Mouse (Mus musculus) MEL (cell line): ENCODE data around the gene Stk36. TPM values are rescaled to one million over a fixed set of nuclear protein-coding genes. Genes with fewer than 3 reads are reported as not detected.
A peak's percentile ranks its signal among the peaks of the same experiment; 100 is the strongest.

Source experiments
- DNase-seq: peaks from one replicate; pipeline ENCODE4 v3.0.0; 2011; ENCODE audit warnings: low read depth, low spot score
- H3K27ac ChIP-seq: 2 replicates; pipeline ENCODE4 v1.5.1; 2012; ENCODE audit warnings: low read depth, mild to moderate bottlenecking, control low read depth, low read length, moderate library complexity; ENCODE audit not compliant: control insufficient read depth
- H3K27me3 ChIP-seq, 2 experiments: fragments of 150-350 bp in 1 of 2; sonication (generic) in 1 of 2; 2 replicates each; pipeline ENCODE4 v1.6.1; 2012; ENCODE audit warnings: low read length in 2 of 2, mild to moderate bottlenecking in 2 of 2, improper control_type of control experiment in 1 of 2, moderate library complexity in 1 of 2; ENCODE audit not compliant: insufficient read depth in 2 of 2, control insufficient read depth in 1 of 2
- H3K36me3 ChIP-seq, 2 experiments: 2 replicates each; pipeline ENCODE4 v1.6.1; 2012 to 2014; ENCODE audit warnings: low read length in 2 of 2, improper control_type of control experiment in 1 of 2, inconsistent platforms in 1 of 2, mild to moderate bottlenecking in 1 of 2; ENCODE audit not compliant: insufficient read depth in 2 of 2, control insufficient read depth in 1 of 2
- H3K4me1 ChIP-seq, 2 experiments: fragments of 150-350 bp in 1 of 2; sonication (generic) in 1 of 2; 2 replicates each; pipeline ENCODE4 v1.6.1; 2012; ENCODE audit warnings: low read length in 2 of 2, improper control_type of control experiment in 1 of 2, mild to moderate bottlenecking in 1 of 2; ENCODE audit not compliant: insufficient read depth in 2 of 2, control insufficient read depth in 1 of 2
- H3K4me3 ChIP-seq, 2 experiments: fragments of 150-350 bp in 1 of 2; sonication (generic) in 1 of 2; 2 replicates each; pipeline ENCODE4 v1.5.1; 2012; ENCODE audit warnings: low read depth in 2 of 2, low read length in 2 of 2, mild to moderate bottlenecking in 2 of 2, moderate library complexity in 2 of 2, control low read depth in 1 of 2, improper control_type of control experiment in 1 of 2; ENCODE audit not compliant: control insufficient read depth in 1 of 2, insufficient read depth in 1 of 2
- H3K79me2 ChIP-seq: 2 replicates; pipeline ENCODE4 v1.6.1; 2012; ENCODE audit warnings: mild to moderate bottlenecking, low read length, moderate library complexity; ENCODE audit not compliant: control insufficient read depth, poor library complexity, insufficient read depth
- H3K9ac ChIP-seq: 2 replicates; pipeline ENCODE4 v1.6.1; 2012; ENCODE audit warnings: low read depth, mild to moderate bottlenecking, control low read depth, low read length, moderate library complexity; ENCODE audit not compliant: control insufficient read depth, poor library complexity, severe bottlenecking
- H3K9me3 ChIP-seq: fragments of 150-350 bp; sonication (generic); replicated peaks from 2 replicates; pipeline ENCODE4 v1.6.1; 2012; ENCODE audit warnings: mild to moderate bottlenecking, low read length, improper control_type of control experiment, moderate library complexity; ENCODE audit not compliant: insufficient read depth
- CHD1 ChIP-seq: IDR thresholded peaks from 2 replicates; pipeline ENCODE4 v1.6.1; 2012; ENCODE audit warnings: low read depth, mild to moderate bottlenecking, inconsistent platforms, low read length, improper control_type of control experiment
- EP300 ChIP-seq, 2 experiments: IDR thresholded peaks; 2 replicates each; pipeline ENCODE4 v1.6.1; 2011; ENCODE audit warnings: improper control_type of control experiment in 2 of 2, low read length in 2 of 2, low read depth in 1 of 2, mild to moderate bottlenecking in 1 of 2
- ETS1 ChIP-seq: IDR thresholded peaks from 2 replicates; pipeline ENCODE4 v1.6.1; 2012; ENCODE audit warnings: low read depth, mild to moderate bottlenecking, inconsistent platforms, low read length, improper control_type of control experiment, moderate library complexity
- GABPA ChIP-seq: IDR thresholded peaks from 2 replicates; pipeline ENCODE4 v1.6.1; 2012; ENCODE audit warnings: low read depth, mild to moderate bottlenecking, inconsistent platforms, low read length, improper control_type of control experiment, moderate library complexity
- GATA1 ChIP-seq: IDR thresholded peaks from 2 replicates; pipeline ENCODE4 v1.6.1; 2011; ENCODE audit warnings: low read depth, low read length, improper control_type of control experiment
- HCFC1 ChIP-seq: IDR thresholded peaks from 2 replicates; pipeline ENCODE4 v1.6.1; 2012; ENCODE audit warnings: low read depth, mild to moderate bottlenecking, inconsistent platforms, low read length, improper control_type of control experiment, moderate library complexity
- MAFK ChIP-seq: IDR thresholded peaks from 2 replicates; pipeline ENCODE4 v1.6.1; 2011; ENCODE audit warnings: low read depth, mild to moderate bottlenecking, low read length, improper control_type of control experiment, borderline replicate concordance
- MAX ChIP-seq: IDR thresholded peaks from 2 replicates; pipeline ENCODE4 v1.6.1; 2011; ENCODE audit warnings: low read length, improper control_type of control experiment
- MXI1 ChIP-seq: IDR thresholded peaks from 2 replicates; pipeline ENCODE4 v1.6.1; 2011; ENCODE audit warnings: mild to moderate bottlenecking, low read depth, low read length, improper control_type of control experiment
- MYB ChIP-seq: IDR thresholded peaks from 2 replicates; pipeline ENCODE4 v1.6.1; 2011; ENCODE audit warnings: mild to moderate bottlenecking, low read depth, low read length, improper control_type of control experiment
- MYC ChIP-seq: IDR thresholded peaks from 2 replicates; pipeline ENCODE4 v1.6.1; 2011; ENCODE audit warnings: low read depth, mild to moderate bottlenecking, low read length, improper control_type of control experiment, moderate library complexity
- NRF1 ChIP-seq: IDR thresholded peaks from 2 replicates; pipeline ENCODE4 v1.6.1; 2014; ENCODE audit warnings: low read depth, mild to moderate bottlenecking, inconsistent platforms, low read length, improper control_type of control experiment, moderate library complexity; ENCODE audit not compliant: poor library complexity, insufficient read depth, severe bottlenecking
- POLR2A ChIP-seq, 2 experiments: IDR thresholded peaks; 2 replicates each; pipeline ENCODE4 v1.6.1; 2011 to 2012; ENCODE audit warnings: low read length in 2 of 2, mild to moderate bottlenecking in 2 of 2, control low read depth in 1 of 2, improper control_type of control experiment in 1 of 2, low read depth in 1 of 2, moderate library complexity in 1 of 2; ENCODE audit not compliant: control insufficient read depth in 1 of 2, insufficient read depth in 1 of 2, poor library complexity in 1 of 2
- POLR2AphosphoS2 ChIP-seq: IDR thresholded peaks from 2 replicates; pipeline ENCODE4 v1.6.1; 2011; ENCODE audit warnings: low read length, improper control_type of control experiment
- RAD21 ChIP-seq: IDR thresholded peaks from 2 replicates; pipeline ENCODE4 v1.6.1; 2011; ENCODE audit warnings: mild to moderate bottlenecking, low read depth, low read length, improper control_type of control experiment
- SIN3A ChIP-seq: IDR thresholded peaks from 2 replicates; pipeline ENCODE4 v1.6.1; 2012; ENCODE audit warnings: low read length, improper control_type of control experiment, inconsistent platforms
- SMC3 ChIP-seq: IDR thresholded peaks from 2 replicates; pipeline ENCODE4 v1.6.1; 2011; ENCODE audit warnings: low read depth, low read length, improper control_type of control experiment
- TBP ChIP-seq: IDR thresholded peaks from 2 replicates; pipeline ENCODE4 v1.8.0; 2011; ENCODE audit warnings: low read depth, low read length, improper control_type of control experiment
- TCF12 ChIP-seq: IDR thresholded peaks from 2 replicates; pipeline ENCODE4 v1.6.1; 2014; ENCODE audit warnings: low read depth, mild to moderate bottlenecking, inconsistent platforms, low read length, improper control_type of control experiment, moderate library complexity
- USF2 ChIP-seq, 2 experiments: IDR thresholded peaks; 2 replicates each; pipeline ENCODE4 v1.6.1; 2011 to 2012; ENCODE audit warnings: improper control_type of control experiment in 2 of 2, low read length in 2 of 2, borderline replicate concordance in 1 of 2, inconsistent platforms in 1 of 2, low read depth in 1 of 2, mild to moderate bottlenecking in 1 of 2; ENCODE audit not compliant: insufficient read depth in 1 of 2
- ZC3H11A ChIP-seq: IDR thresholded peaks from 2 replicates; pipeline ENCODE4 v1.6.1; 2012; ENCODE audit warnings: low read depth, mild to moderate bottlenecking, inconsistent platforms, low read length, improper control_type of control experiment
- ZNF384 ChIP-seq: IDR thresholded peaks from 2 replicates; pipeline ENCODE4 v1.6.1; 2012; ENCODE audit warnings: low read depth, mild to moderate bottlenecking, inconsistent platforms, low read length, improper control_type of control experiment
- polyA plus RNA-seq, 2 experiments: library from polyadenylated mRNA; stranded (reverse) in 1 of 2; unstranded in 1 of 2; fragments of >175 nt in 1 of 2; fragments of >200 nt in 1 of 2; gene quantifications; 2 replicates each; pipeline versions ENCODE4 v1.2.1 to v1.2.4; 2012; ENCODE audit warnings: low replicate concordance in 2 of 2, low read depth in 1 of 2; ENCODE audit not compliant: insufficient read length in 2 of 2, insufficient read depth in 1 of 2, missing spikeins in 1 of 2
- total RNA-seq: library from RNA; depleted of rRNA; stranded (reverse); fragments of 300-350 nt; gene quantifications from 2 replicates; pipeline ENCODE4 v1.2.3, GENCODE M21; 2012

The Stk36 gene
- total and polyA plus RNA-seq, 3 experiments = 0.23 to 0.89 TPM; not detected in 1

GRCm38 (mm10) chr1:74662253-74662865, 61.1 kb downstream of the Stk36 start:
- Histone ChIP-seq H3K9ac (peak overlapping the region; percentile 96), H3K9me3 (no peaks in the 10 kb centered on the region), H3K4me3 (peak overlapping the region; percentile 91 to 100), H3K27ac (peak overlapping the region; percentile 72), H3K4me1 (peaks cover 4 to 12% of the 10 kb centered on the region in 2 experiments), H3K79me2 (peaks cover 35% of the 10 kb centered on the region), H3K27me3 (no peaks in the 10 kb centered on the region), H3K36me3 (peaks cover 4 to 18% of the 10 kb centered on the region in 2 experiments; a peak in 3 of 4 replicates)
- TF ChIP-seq MAX (no peak), SIN3A (peak; percentile 1; the same call in 1 of the 2 replicates), USF2 (IDR thresholded peaks at IDR 0.05; ENCODE audit: borderline replicate concordance in 1 of 2, insufficient read depth in 1 of 2, low read depth in 1 of 2, low read length in 2 of 2) (no peak), POLR2A (IDR thresholded peaks at IDR 0.05; ENCODE audit: control insufficient read depth in 1 of 2, insufficient read depth in 1 of 2, low read depth in 1 of 2, low read length in 2 of 2, poor library complexity in 1 of 2) (no peak), EP300 (IDR thresholded peaks at IDR 0.05; ENCODE audit: low read depth in 1 of 2, low read length in 2 of 2) (peak in 1 of 2 experiments; percentile 38; a peak in 1 of 4 replicates), MAFK (no peak), MYC (no peak), MXI1 (no peak), HCFC1 (0 out of 2 replicates have a peak, but pooled peaks have one; percentile 10), GATA1 (peak; percentile 31; the same call in 1 of the 2 replicates), ZC3H11A (no peak), RAD21 (no peak), CHD1 (no peak), TCF12 (peak; percentile 34; the same call in 1 of the 2 replicates), ETS1 (0 out of 2 replicates have a peak, but pooled peaks have one; percentile 19)
- DNase-seq = peak; percentile 69

GRCm38 (mm10) chr1:74665153-74665552, 63.9 kb downstream of the Stk36 start:
- peaks cover 4 to 20% of the 10 kb centered on the region in 2 experiments for H3K36me3 ChIP-seq
- no peak overlapping the region for H3K27ac ChIP-seq
- peaks cover 40% of the 10 kb centered on the region for H3K79me2 ChIP-seq
- no peak overlapping the region for H3K4me3 ChIP-seq
- H3K9me3 ChIP-seq = no peaks in the 10 kb centered on the region
- DNase-seq = no peak
- no peak for TF ChIP-seq ZNF384
- TF ChIP-seq USF2 (IDR thresholded peaks at IDR 0.05; ENCODE audit: borderline replicate concordance in 1 of 2, insufficient read depth in 1 of 2, low read depth in 1 of 2, low read length in 2 of 2) = no peak
- no peak for TF ChIP-seq SMC3
- no peak for TF ChIP-seq POLR2A (IDR thresholded peaks at IDR 0.05; ENCODE audit: control insufficient read depth in 1 of 2, insufficient read depth in 1 of 2, low read depth in 1 of 2, low read length in 2 of 2, poor library complexity in 1 of 2)
- TF ChIP-seq MAFK = no peak
- no peak for TF ChIP-seq MXI1
- TF ChIP-seq GABPA = no peak
- TF ChIP-seq TBP = no peak
- no peak for TF ChIP-seq POLR2AphosphoS2
- TF ChIP-seq MYB = no peak
- no peak for TF ChIP-seq NRF1
- no peak overlapping the region for H3K9ac ChIP-seq
- peaks cover 4 to 12% of the 10 kb centered on the region in 2 experiments for H3K4me1 ChIP-seq
- H3K27me3 ChIP-seq = no peaks in the 10 kb centered on the region
